Mouse (Mus musculus): ENCODE data around the gene Tns1.

DNA sequence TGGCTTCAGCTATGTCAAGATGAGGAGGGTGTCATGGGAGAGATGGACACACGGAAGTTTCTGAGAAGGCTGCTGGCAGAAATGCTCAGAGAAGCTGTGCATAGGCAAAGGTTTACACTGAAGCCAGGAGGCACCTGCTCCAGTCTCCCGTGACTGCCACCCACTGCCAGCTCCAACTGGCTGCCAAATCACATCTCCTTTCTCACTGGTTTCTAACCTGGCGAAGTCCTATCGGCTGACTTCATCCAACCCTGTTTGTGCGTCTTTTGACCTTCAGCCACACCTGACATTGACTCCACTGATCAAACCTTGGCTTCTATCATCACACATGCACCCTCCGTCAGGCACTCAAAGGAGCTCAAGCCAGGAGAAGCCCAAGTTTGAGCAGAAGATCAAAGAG lies 6.4 kb downstream of the Tns1 start:
- TF ChIP-seq POLR2A (IDR thresholded peaks at IDR 0.05; ENCODE audit: low read depth, low read length) (no peak), CTCF (conservative IDR thresholded peaks at IDR 0.05 in 1 of 2, IDR thresholded peaks at IDR 0.05 in 1 of 2; ENCODE audit: low read depth in 2 of 2, low read length in 2 of 2) (no peak), HCFC1 (IDR thresholded peaks at IDR 0.05; ENCODE audit: low read depth, low read length) (no peak), E2F4 (IDR thresholded peaks at IDR 0.05; ENCODE audit: insufficient replicate concordance, low read depth, low read length) (no peak), RCOR1 (conservative IDR thresholded peaks at IDR 0.05; ENCODE audit: low read depth, low read length) (no peak), ZKSCAN1 (IDR thresholded peaks at IDR 0.05; ENCODE audit: borderline replicate concordance, low read depth, low read length) (no peak), NRF1 (IDR thresholded peaks at IDR 0.05; ENCODE audit: low read depth, low read length) (no peak), KAT2A (IDR thresholded peaks at IDR 0.05; ENCODE audit: insufficient replicate concordance, low read length) (no peak), ZNF384 (IDR thresholded peaks at IDR 0.05; ENCODE audit: low read depth, low read length) (no peak), SMC3 (IDR thresholded peaks at IDR 0.05; ENCODE audit: low read depth, low read length) (no peak), BHLHE40 (IDR thresholded peaks at IDR 0.05; ENCODE audit: low read depth, low read length) (no peak), USF2 (conservative IDR thresholded peaks at IDR 0.05; ENCODE audit: low read depth, low read length) (no peak), MAX (IDR thresholded peaks at IDR 0.05; ENCODE audit: low read length) (no peak)

All from CH12.LX (cell line).